In the genomic region with DNA sequence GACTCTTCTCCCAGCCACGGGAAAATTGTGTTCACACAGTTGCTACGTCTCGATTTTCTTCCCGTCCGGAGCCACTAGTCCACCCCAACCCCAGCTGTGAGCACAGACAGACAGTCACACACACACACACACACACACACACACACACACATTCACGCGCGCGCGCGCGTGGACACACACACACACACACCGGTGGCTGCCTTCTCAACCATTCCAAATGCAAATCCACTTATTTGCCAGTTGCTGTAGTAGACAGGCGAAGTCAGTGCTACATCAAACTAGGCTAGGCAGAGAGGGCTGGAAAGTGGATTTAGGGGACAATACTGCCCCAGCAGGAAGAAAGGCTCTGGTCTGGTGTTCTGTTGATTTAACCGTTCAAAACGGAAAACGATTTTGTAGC, we compare ENCODE assay signal across 8 mouse cellular contexts.
DNase-seq lines count a peak whose midpoint lies in the region; ATAC-seq and TF ChIP-seq lines count a peak whose summit lies in the region.

No protein-coding gene starts in this region.

- no peak for TF ChIP-seq RAD21 in CH12.LX (IDR thresholded peaks at IDR 0.05; ENCODE audit: low read depth, low read length)

- H3K9ac ChIP-seq in heart, embryonic 11.5 days (ENCODE audit: low read depth, low read length), result peak overlapping the region; percentile 58; the same call in 1 of the 2 replicates
- H3K9ac ChIP-seq in CH12.LX (ENCODE audit: insufficient read depth, low read depth), result peak overlapping the region; percentile 12; the same call in 1 of the 2 replicates
- 0 out of 2 replicates have a peak overlapping the region, but pooled peaks have one; percentile 74 for H3K9ac ChIP-seq in embryonic facial prominence, embryonic 13.5 days
- no peak overlapping the region for H3K9ac ChIP-seq in intestine, embryonic 15.5 days

- H3K36me3 ChIP-seq in heart, embryonic 11.5 days (ENCODE audit: control insufficient read depth, insufficient read depth, low read length), result no peaks in the 10 kb centered on the region
- no peaks in the 10 kb centered on the region for H3K36me3 ChIP-seq in CH12.LX (replicated peaks in 1 of 2; ENCODE audit: control insufficient read depth in 1 of 2, insufficient read depth in 1 of 2, low read length in 1 of 2)
- no peaks in the 10 kb centered on the region for H3K36me3 ChIP-seq in embryonic facial prominence, embryonic 13.5 days
- no peaks in the 10 kb centered on the region for H3K36me3 ChIP-seq in intestine, embryonic 15.5 days
- no peaks in the 10 kb centered on the region for H3K36me3 ChIP-seq in myocyte (ENCODE audit: control insufficient read depth, insufficient read depth)

- no peak for ATAC-seq in heart, embryonic 11.5 days (replicated peaks; ENCODE audit: insufficient number of reproducible peaks, low FRiP score, low TSS enrichment)
- ATAC-seq in embryonic facial prominence, embryonic 13.5 days (ENCODE audit: insufficient number of reproducible peaks, insufficient read depth, low FRiP score, low TSS enrichment, low read depth), result no peak
- ATAC-seq in intestine, embryonic 15.5 days, result no peak
- ATAC-seq in erythroid progenitor cell, adult 5-6 weeks (replicated peaks; ENCODE audit: low FRiP score, poor library complexity, severe bottlenecking), result no peak

- H3K9me3 ChIP-seq in heart, embryonic 11.5 days (replicated peaks; ENCODE audit: control insufficient read depth, low read length), result no peaks in the 10 kb centered on the region
- peaks cover 19% of the 10 kb centered on the region for H3K9me3 ChIP-seq in CH12.LX (replicated peaks; ENCODE audit: low read length)
- no peaks in the 10 kb centered on the region for H3K9me3 ChIP-seq in embryonic facial prominence, embryonic 13.5 days
- H3K9me3 ChIP-seq in intestine, embryonic 15.5 days, result no peaks in the 10 kb centered on the region

- 4% methylated on average over 17 of the region's 17 CpGs for WGBS in heart, embryonic 11.5 days (ENCODE audit: insufficient replicate concordance)
- 3% methylated on average over 17 of the region's 17 CpGs for WGBS in embryonic facial prominence, embryonic 13.5 days
- 4% methylated on average over 17 of the region's 17 CpGs for WGBS in intestine, embryonic 15.5 days

- peak overlapping the region; percentile 100 for H3K4me2 ChIP-seq in heart, embryonic 11.5 days
- peak overlapping the region; percentile 81 for H3K4me2 ChIP-seq in CH12.LX (ENCODE audit: insufficient read depth, low read depth, poor library complexity, severe bottlenecking)
- peak overlapping the region; percentile 99 for H3K4me2 ChIP-seq in embryonic facial prominence, embryonic 13.5 days
- H3K4me2 ChIP-seq in intestine, embryonic 15.5 days (replicated peaks), result peak overlapping the region; percentile 99
- peak overlapping the region; percentile 55 for H3K4me2 ChIP-seq in myocyte (ENCODE audit: low read depth)

- TF ChIP-seq EP300 in CH12.LX (IDR thresholded peaks at IDR 0.05; ENCODE audit: low read length), result no peak

- peaks cover 7% of the 10 kb centered on the region; the same call in 1 of the 2 replicates for H3K4me1 ChIP-seq in heart, embryonic 11.5 days (ENCODE audit: control insufficient read depth, insufficient read depth, low read length)
- H3K4me1 ChIP-seq in CH12.LX (ENCODE audit: control insufficient read depth in 1 of 2, insufficient read depth in 2 of 2), result peaks cover 2 to 32% of the 10 kb centered on the region in 2 experiments; a peak in 2 of 4 replicates
- peaks cover 29% of the 10 kb centered on the region for H3K4me1 ChIP-seq in embryonic facial prominence, embryonic 13.5 days
- H3K4me1 ChIP-seq in intestine, embryonic 15.5 days (replicated peaks), result peaks cover 25% of the 10 kb centered on the region

- no peak overlapping the region for H3K27ac ChIP-seq in heart, embryonic 11.5 days (ENCODE audit: low read depth, low read length)
- no peak overlapping the region for H3K27ac ChIP-seq in CH12.LX (ENCODE audit: insufficient read depth, low read depth)
- no peak overlapping the region for H3K27ac ChIP-seq in embryonic facial prominence, embryonic 13.5 days
- H3K27ac ChIP-seq in intestine, embryonic 15.5 days, result no peak overlapping the region

- H3ac ChIP-seq in myocyte (ENCODE audit: control insufficient read depth, insufficient read length), result peak overlapping the region; percentile 49

- TF ChIP-seq POLR2A in CH12.LX (IDR thresholded peaks at IDR 0.05; ENCODE audit: low read depth, low read length) (no peak), myocyte (IDR thresholded peaks at IDR 0.05; ENCODE audit: insufficient read length, low read depth) (no peak)

- in situ Hi-C loops in CH12.LX (cut with MboI; ENCODE audit: low pct_ligation_motif_present, low pct_unique_long_range_greater_than_20kb, low sequenced_read_pairs), result loop anchor here (10.0 kb wide), 1 partner anchor 118 kb away; no protein-coding TSS in a partner anchor

- dilution Hi-C loops in CH12.LX (cut with MboI; ENCODE audit: extremely low pct_ligation_motif_present, extremely low pct_unique_long_range_greater_than_20kb, low sequenced_read_pairs), result no loop called here

- no peak for TF ChIP-seq CTCF in CH12.LX (conservative IDR thresholded peaks at IDR 0.05 in 1 of 2, IDR thresholded peaks at IDR 0.05 in 1 of 2; ENCODE audit: low read depth in 2 of 2, low read length in 2 of 2)

- peak overlapping the region; percentile 80 for H3K4me3 ChIP-seq in heart, embryonic 11.5 days (ENCODE audit: low read depth, low read length)
- H3K4me3 ChIP-seq in CH12.LX (replicated peaks in 1 of 3; ENCODE audit: low read depth in 2 of 3, low read length in 2 of 3, poor library complexity in 1 of 3) (peak overlapping the region; percentile 53 to 96 (median 60)), myocyte (peak overlapping the region; percentile 22)
- peak overlapping the region; percentile 72 for H3K4me3 ChIP-seq in embryonic facial prominence, embryonic 13.5 days
- peak overlapping the region; percentile 72 for H3K4me3 ChIP-seq in intestine, embryonic 15.5 days (replicated peaks)

- no peak for DNase-seq in heart, adult 8-10 months (ENCODE audit: low spot score)
- peak; percentile 18 for DNase-seq in CH12.LX (ENCODE audit: extremely low read depth)
- DNase-seq in ovary, postnatal 36 days (ENCODE audit: low spot score), result no peak

- H3K79me2 ChIP-seq in CH12.LX (replicated peaks; ENCODE audit: control insufficient read depth, extremely low read depth, insufficient read depth, poor library complexity, severe bottlenecking) (no peaks in the 10 kb centered on the region), myocyte (ENCODE audit: control insufficient read depth, insufficient read depth) (no peaks in the 10 kb centered on the region)

- peaks cover 24% of the 10 kb centered on the region for H3K27me3 ChIP-seq in heart, embryonic 11.5 days (ENCODE audit: control insufficient read depth, insufficient read depth, low read length)
- no peaks in the 10 kb centered on the region for H3K27me3 ChIP-seq in CH12.LX (replicated peaks)
- peaks cover 55% of the 10 kb centered on the region for H3K27me3 ChIP-seq in embryonic facial prominence, embryonic 13.5 days
- peaks cover 24% of the 10 kb centered on the region for H3K27me3 ChIP-seq in intestine, embryonic 15.5 days (replicated peaks)
- H3K27me3 ChIP-seq in myocyte (ENCODE audit: control insufficient read depth, insufficient read depth, insufficient read length), result peaks cover 21% of the 10 kb centered on the region

TF ChIP-seq in CH12.LX, 34 proteins besides CTCF, POLR2A, EP300 and RAD21:
- TF ChIP-seq NRF1 (IDR thresholded peaks at IDR 0.05; ENCODE audit: low read depth, low read length), result peak; percentile 52
- TF ChIP-seq POLR2AphosphoS2 (IDR thresholded peaks at IDR 0.05; ENCODE audit: low read depth, low read length), result no peak
TF ChIP-seq in CH12.LX: peak in this region for 1.

TF ChIP-seq in myocyte, 11 proteins besides CTCF, POLR2A, EP300 and RAD21:
- TF ChIP-seq MYOD1 (IDR thresholded peaks at IDR 0.05; ENCODE audit: control insufficient read depth in 1 of 3, insufficient read length in 2 of 3, low read depth in 2 of 3) (no peak), TCF12 (IDR thresholded peaks at IDR 0.05; ENCODE audit: insufficient read depth, poor library complexity, severe bottlenecking) (no peak), USF1 (IDR thresholded peaks at IDR 0.05; ENCODE audit: low read depth) (no peak), SRF (IDR thresholded peaks at IDR 0.05; ENCODE audit: control insufficient read depth, insufficient read length, low read depth) (no peak), MAX (IDR thresholded peaks at IDR 0.05; ENCODE audit: low read depth) (no peak), POLR2AphosphoS2 (IDR thresholded peaks at IDR 0.05; ENCODE audit: insufficient read length, low read depth) (no peak), TCF3 (IDR thresholded peaks at IDR 0.05; ENCODE audit: insufficient read length, low read depth) (no peak), REST (IDR thresholded peaks at IDR 0.05; ENCODE audit: insufficient read depth, insufficient read length) (no peak), MYOG (IDR thresholded peaks at IDR 0.05; ENCODE audit: control insufficient read depth in 1 of 3, insufficient read depth in 1 of 3, insufficient read length in 2 of 3, low read depth in 2 of 3) (no peak), CEBPB (IDR thresholded peaks at IDR 0.05; ENCODE audit: insufficient read depth, poor library complexity, severe bottlenecking) (no peak), E2F4 (IDR thresholded peaks at IDR 0.05; ENCODE audit: insufficient read depth) (no peak)

Comparison
In these comparisons a context has a peak if more than half of its experiments do, and no peak if none do; other contexts are left out.
1. H3K4me3 ChIP-seq: peak in every context shown above with its lines; median percentile 80 in heart, embryonic 11.5 days; 72 in embryonic facial prominence, embryonic 13.5 days; 72 in intestine, embryonic 15.5 days; 60 in CH12.LX; 22 in myocyte.